Mouse (Mus musculus) heart, postnatal 0 days (tissue): Measurements from ENCODE around the gene Fam135a. TPM values are rescaled to one million over a fixed set of nuclear protein-coding genes. Genes with fewer than 3 reads are reported as not detected.

ENCODE experiments used
- ATAC-seq: fragments of 200-750 bp; cut with Nextera tagmentation; 2 replicates; pipeline ENCODE4 v1.8.0; 2017; ENCODE audit warnings: low read depth, moderate number of reproducible peaks, moderate library complexity; ENCODE audit not compliant: insufficient read depth
- DNase-seq: peaks from one replicate; pipeline ENCODE4 v3.0.0-alpha.2; 2016; ENCODE audit warnings: low spot score
- H3K27ac ChIP-seq: fragments of 300-500 bp; sonication (generic); 2 replicates; pipeline ENCODE4 v1.5.1; 2014; ENCODE audit warnings: low read depth, mild to moderate bottlenecking
- H3K27me3 ChIP-seq: fragments of 300-500 bp; sonication (generic); 2 replicates; pipeline ENCODE4 v1.6.1; 2014; ENCODE audit warnings: low read length, mixed read lengths; ENCODE audit not compliant: control insufficient read depth, insufficient read depth
- H3K36me3 ChIP-seq: fragments of 300-500 bp; sonication (generic); replicated peaks from 2 replicates; pipeline ENCODE4 v1.6.1; 2014; ENCODE audit warnings: low read length, mixed read lengths; ENCODE audit not compliant: control insufficient read depth, insufficient read depth
- H3K4me1 ChIP-seq: fragments of 300-500 bp; sonication (generic); 2 replicates; pipeline ENCODE4 v1.6.1; 2014; ENCODE audit warnings: antibody characterized with exemption; ENCODE audit not compliant: control insufficient read depth, insufficient read depth
- H3K4me2 ChIP-seq: fragments of 300-500 bp; sonication (generic); 2 replicates; pipeline ENCODE4 v1.6.1; 2014; ENCODE audit warnings: low read depth, mild to moderate bottlenecking, low read length, moderate library complexity
- H3K4me3 ChIP-seq: fragments of 300-500 bp; sonication (generic); 2 replicates; pipeline ENCODE4 v1.5.1; 2014; ENCODE audit warnings: low read depth, low read length
- H3K9ac ChIP-seq: fragments of 300-500 bp; sonication (generic); replicated peaks from 2 replicates; pipeline ENCODE4 v1.6.1; 2014; ENCODE audit warnings: low read depth, low read length, mixed read lengths
- H3K9me3 ChIP-seq: fragments of 300-500 bp; sonication (generic); replicated peaks from 2 replicates; pipeline ENCODE4 v1.6.1; 2016; ENCODE audit warnings: low read length; ENCODE audit not compliant: control insufficient read depth
- CTCF ChIP-seq: IDR thresholded peaks from 2 replicates; pipeline ENCODE4 v1.5.1; 2016; ENCODE audit warnings: antibody characterized with exemption, control low read depth, low read depth
- EP300 ChIP-seq: IDR thresholded peaks from 2 replicates; pipeline ENCODE4 v1.6.1; 2016; ENCODE audit warnings: antibody characterized with exemption, low read depth
- WGBS: fragments of 180-500 bp; shearing (Covaris S2); extraction: QIAGEN DNeasy Blood & Tissue Kit; methylation state at CpG from one replicate; pipeline ENCODE4 v1.1.7; 2014; 5-methylcytosine and 5-hydroxymethylcytosine counted together
- polyA plus RNA-seq: library from polyadenylated mRNA; unstranded; fragments of >200 nt; fragmentation: Nextera tagmentation; extraction: Ambion mirVana; gene quantifications from 2 replicates; pipeline ENCODE4 v1.2.1, GENCODE M21; 2015
- total RNA-seq: library from RNA; depleted of rRNA; stranded (reverse); fragments of >200 nt; gene quantifications from 2 replicates; pipeline ENCODE4 v1.2.3, GENCODE M21; 2014; ENCODE audit warnings: low replicate concordance; rRNA removed

The Fam135a gene
- total RNA-seq (25.2 and 36.7 TPM in 2 replicates), polyA plus RNA-seq (16.7 and 18.0 TPM in 2 replicates)

DNA sequence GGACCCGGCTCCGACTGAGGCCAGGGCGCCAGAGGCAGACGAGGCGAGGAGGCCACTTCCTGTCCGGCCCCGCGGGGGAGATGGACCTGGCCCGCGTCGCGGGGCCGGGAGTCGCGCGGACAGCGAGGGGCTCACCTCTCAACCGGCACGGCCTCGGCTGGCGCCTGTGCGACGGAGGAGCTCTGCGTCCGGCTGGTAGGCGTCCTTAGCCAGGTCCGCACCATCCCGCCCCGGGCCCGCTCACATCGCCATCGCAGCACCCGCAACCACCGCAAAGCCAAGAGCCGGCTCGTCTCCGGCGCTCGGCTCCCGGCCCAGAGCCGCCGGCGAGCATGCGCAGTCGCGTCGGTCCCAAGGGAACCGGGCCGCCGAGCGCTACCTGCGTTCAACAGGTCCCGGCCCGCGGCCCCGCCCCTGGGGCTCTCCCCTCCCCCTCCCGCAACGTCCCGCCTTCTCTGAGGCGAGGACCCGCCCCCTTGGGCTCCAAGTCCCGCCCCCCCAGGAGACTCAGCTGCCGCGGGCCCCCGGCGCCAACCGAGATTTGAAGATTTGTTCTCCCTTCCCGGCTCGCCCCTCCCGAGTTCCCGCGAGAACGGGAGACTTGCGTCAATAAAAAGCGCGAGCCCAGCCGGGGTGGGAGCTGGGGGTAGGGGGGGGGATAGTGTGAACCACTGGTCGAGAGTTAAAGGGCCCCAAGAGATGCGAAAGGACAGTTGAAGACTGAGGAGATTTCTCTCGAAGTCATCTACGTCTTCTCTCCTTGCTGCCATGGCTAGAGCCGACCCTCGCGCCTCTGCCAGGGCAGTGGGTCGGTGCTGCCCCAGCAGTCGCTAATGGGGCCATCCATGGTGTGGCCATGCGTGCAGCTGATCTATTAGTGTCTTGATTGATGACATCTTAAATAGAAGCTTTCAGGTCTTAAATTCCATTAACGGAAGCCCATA is at the start of gene Fam135a:
Fam135a (minus strand) TSS at position 416 of the 944 bp plus-strand sequence.
- Histone ChIP-seq H3K4me3 (peak within 1 kb of the TSS; percentile 97), H3K9me3 (no peaks in the 10 kb centered on the region), H3K27ac (peak within 1 kb of the TSS; percentile 92), H3K4me2 (peak within 1 kb of the TSS; percentile 89), H3K4me1 (0 out of 2 replicates have a peak, but pooled peaks cover 5% of the 10 kb centered on the region), H3K27me3 (no peaks in the 10 kb centered on the region), H3K36me3 (no peaks in the 10 kb centered on the region), H3K9ac (peak within 1 kb of the TSS; percentile 95)
- ATAC-seq (peak; percentile 92), DNase-seq (peak; percentile 94)
- TF ChIP-seq CTCF (no peak), EP300 (peak; percentile 40; the same call in 1 of the 2 replicates)
- under 1% methylated on average over 78 of the region's 88 CpGs for WGBS

GRCm38 (mm10) chr1:24143504-24143903 is 43.4 kb upstream of the Fam135a start:
- Histone ChIP-seq H3K4me3 (no peak overlapping the region), H3K4me2 (no peak overlapping the region), H3K27ac (no peak overlapping the region), H3K9me3 (no peaks in the 10 kb centered on the region), H3K36me3 (no peaks in the 10 kb centered on the region), H3K4me1 (no peaks in the 10 kb centered on the region), H3K9ac (no peak overlapping the region), H3K27me3 (no peaks in the 10 kb centered on the region)
- TF ChIP-seq EP300 (no peak), CTCF (no peak)
- WGBS, result 81% methylated on average over 8 of the region's 8 CpGs
- no peak for DNase-seq
- ATAC-seq, result no peak

DNA sequence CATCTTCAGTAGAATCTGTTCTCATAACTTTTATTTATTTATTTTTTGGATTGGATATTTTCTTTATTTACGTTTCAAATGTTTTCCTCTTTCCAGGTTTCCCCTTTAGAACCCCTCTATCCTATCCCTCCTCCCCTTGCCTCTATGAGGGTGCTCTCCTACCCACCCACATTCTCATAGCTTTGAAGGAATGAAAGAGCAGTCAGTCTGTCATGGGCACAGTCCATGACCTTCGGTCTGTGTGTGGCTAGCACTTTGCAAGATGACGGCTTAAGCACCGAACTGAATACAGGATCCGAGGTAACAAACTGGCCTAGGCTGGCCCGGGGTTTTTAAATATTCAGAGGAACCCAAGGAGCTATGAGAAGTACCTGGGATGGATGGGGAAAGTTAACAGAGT is 40.4 kb upstream of the Fam135a start:
- Histone ChIP-seq H3K36me3 (no peaks in the 10 kb centered on the region), H3K4me1 (no peaks in the 10 kb centered on the region), H3K27me3 (no peaks in the 10 kb centered on the region), H3K27ac (no peak overlapping the region), H3K4me2 (no peak overlapping the region), H3K9ac (no peak overlapping the region), H3K9me3 (no peaks in the 10 kb centered on the region), H3K4me3 (no peak overlapping the region)
- DNase-seq, result no peak
- 78% methylated on average over 6 of the region's 6 CpGs for WGBS
- TF ChIP-seq EP300, result no peak
- TF ChIP-seq CTCF, result no peak
- ATAC-seq, result no peak

GRCm38 (mm10) chr1:24137133-24137532 is 37.0 kb upstream of the Fam135a start:
- Histone ChIP-seq H3K27ac (no peak overlapping the region), H3K36me3 (no peaks in the 10 kb centered on the region), H3K9ac (no peak overlapping the region), H3K9me3 (no peaks in the 10 kb centered on the region), H3K4me3 (no peak overlapping the region), H3K4me2 (no peak overlapping the region), H3K4me1 (no peaks in the 10 kb centered on the region), H3K27me3 (no peaks in the 10 kb centered on the region)
- WGBS, result 6% methylated on average over 3 of the region's 3 CpGs
- peak; percentile 33; the same call in 1 of the 2 replicates for ATAC-seq
- TF ChIP-seq CTCF (peak; percentile 85), EP300 (no peak)
- DNase-seq, result peak; percentile 45

DNA sequence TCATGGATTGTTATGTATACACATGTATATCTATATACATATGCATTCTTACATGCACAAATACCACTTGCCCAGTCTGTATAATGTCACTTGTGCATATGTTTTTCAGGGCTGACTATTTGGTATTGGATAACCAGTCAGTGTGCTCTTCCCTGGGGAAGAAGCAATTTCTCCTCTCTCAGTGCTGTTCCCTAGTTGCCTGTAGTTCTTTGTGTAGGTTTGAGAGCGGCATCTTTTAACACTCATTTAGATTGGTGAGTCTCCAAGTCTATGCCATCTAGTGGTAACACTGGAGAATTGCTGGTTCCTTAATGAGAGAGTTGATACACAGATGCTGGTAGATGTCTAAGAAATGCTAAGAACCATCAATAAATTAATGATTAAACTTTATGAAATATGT is 34.7 kb upstream of the Fam135a start:
- WGBS, result 4% methylated on average over 1 of the region's 1 CpGs
- ATAC-seq (no peak), DNase-seq (peak; percentile 61)
- Histone ChIP-seq H3K9ac (no peak overlapping the region), H3K4me2 (no peak overlapping the region), H3K27ac (no peak overlapping the region), H3K27me3 (no peaks in the 10 kb centered on the region), H3K4me3 (no peak overlapping the region), H3K36me3 (no peaks in the 10 kb centered on the region), H3K9me3 (no peaks in the 10 kb centered on the region), H3K4me1 (no peaks in the 10 kb centered on the region)
- TF ChIP-seq CTCF (peak; percentile 64), EP300 (no peak)
